Mouse (Mus musculus) heart, adult 2 months (tissue): ENCODE results near the gene Tank. TPM values are rescaled to one million over a fixed set of nuclear protein-coding genes. Genes with fewer than 3 reads are reported as not detected.

Experiments
- DNase-seq, 2 experiments: peaks; one replicate each; pipeline ENCODE4 v3.0.0; 2021
- H3K27ac ChIP-seq: fragments of 200-600 bp; 2 replicates; pipeline ENCODE4 v1.8.1; 2022
- H3K27me3 ChIP-seq: fragments of 200-500 bp; 2 replicates; pipeline ENCODE4 v1.6.1; 2012; ENCODE audit warnings: mild to moderate bottlenecking, low read length, inconsistent platforms, mixed read lengths; ENCODE audit not compliant: control insufficient read depth, insufficient read depth
- H3K36me3 ChIP-seq: fragments of 200-500 bp; 2 replicates; pipeline ENCODE4 v1.6.1; 2012; ENCODE audit warnings: low read length, inconsistent platforms; ENCODE audit not compliant: control insufficient read depth, insufficient read depth
- H3K4me1 ChIP-seq: fragments of 200-500 bp; 2 replicates; pipeline ENCODE4 v1.6.1; 2011; ENCODE audit warnings: low read length; ENCODE audit not compliant: control insufficient read depth, insufficient read depth
- H3K4me3 ChIP-seq: fragments of 200-600 bp; 2 replicates; pipeline ENCODE4 v1.8.1; 2022
- H3K79me2 ChIP-seq: fragments of 200-500 bp; replicated peaks from 2 replicates; pipeline ENCODE4 v1.6.1; 2012; ENCODE audit warnings: mild to moderate bottlenecking, inconsistent platforms, low read length, moderate library complexity, mixed read lengths; ENCODE audit not compliant: control insufficient read depth, insufficient read depth
- H3K9ac ChIP-seq: fragments of 200-500 bp; 2 replicates; pipeline ENCODE4 v1.6.1; 2012; ENCODE audit warnings: low read depth, mild to moderate bottlenecking, control low read depth, inconsistent platforms, low read length, mixed read lengths
- CTCF ChIP-seq: fragments of 200-600 bp; IDR thresholded peaks from 2 replicates; pipeline ENCODE4 v1.8.1; 2022; ENCODE audit warnings: antibody characterized with exemption, mild to moderate bottlenecking, moderate library complexity
- EP300 ChIP-seq: fragments of 200-500 bp; IDR thresholded peaks from 2 replicates; pipeline ENCODE4 v1.6.1; 2011; ENCODE audit warnings: low read depth, low read length, control low read depth; ENCODE audit not compliant: insufficient read depth
- POLR2A ChIP-seq: fragments of 200-500 bp; IDR thresholded peaks from 2 replicates; pipeline ENCODE4 v1.6.1; 2011; ENCODE audit warnings: mild to moderate bottlenecking, low read depth, low read length, control low read depth; ENCODE audit not compliant: insufficient read depth
- WGBS: fragments of 180-500 bp; shearing (Covaris S2); methylation state at CpG from one replicate; pipeline ENCODE4 v1.1.7; 2018; 5-methylcytosine and 5-hydroxymethylcytosine counted together
- intact Hi-C: fragments of 180-260 bp; cut with DNase I; formaldehyde crosslinking; loops from one replicate; pipeline ENCODE4 v1.15.1; 2025
- polyA plus RNA-seq: library from polyadenylated mRNA; depleted of rRNA; stranded (reverse); fragments of >200 nt; gene quantifications from 2 replicates; pipeline ENCODE4 v1.2.3, GENCODE M21; 2012
- total RNA-seq, 2 experiments: library from RNA; stranded (reverse); gene quantifications; 2 replicates each; pipeline ENCODE4 v1.2.3; 2021

Gene Tank
- total and polyA plus RNA-seq, 3 experiments: 6.2 to 19.9 (median 18.7) TPM

DNA sequence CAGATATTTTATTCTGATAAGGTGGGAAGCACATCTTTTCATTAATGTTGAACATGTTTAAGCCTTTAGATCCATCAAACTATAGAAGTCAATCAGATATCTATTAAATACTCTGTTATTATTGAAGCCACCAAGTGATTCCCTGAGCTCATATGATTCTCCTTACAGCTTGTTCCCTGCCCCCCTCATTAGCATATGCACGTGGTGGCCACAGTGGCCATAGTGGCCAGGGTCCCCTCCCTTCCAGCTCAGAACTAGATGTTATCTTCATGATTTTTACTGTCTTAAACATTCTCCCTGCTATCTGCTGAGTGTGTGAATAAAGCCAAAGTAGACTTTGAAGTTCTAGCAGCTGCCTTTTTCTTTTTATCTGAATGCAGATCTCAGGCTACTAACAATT lies 17.3 kb upstream of the Tank start:
- intact Hi-C loops: no loop called here
- no peak overlapping the region for H3K4me3 ChIP-seq
- H3K79me2 ChIP-seq: no peaks in the 10 kb centered on the region
- no peaks in the 10 kb centered on the region for H3K4me1 ChIP-seq
- 16% methylated on average over 1 of the region's 1 CpGs for WGBS
- DNase-seq: no peak
- H3K9ac ChIP-seq: no peak overlapping the region
- no peaks in the 10 kb centered on the region for H3K36me3 ChIP-seq
- no peaks in the 10 kb centered on the region for H3K27me3 ChIP-seq
- TF ChIP-seq POLR2A (no peak), CTCF (no peak), EP300 (no peak)
- H3K27ac ChIP-seq: no peak overlapping the region

DNA sequence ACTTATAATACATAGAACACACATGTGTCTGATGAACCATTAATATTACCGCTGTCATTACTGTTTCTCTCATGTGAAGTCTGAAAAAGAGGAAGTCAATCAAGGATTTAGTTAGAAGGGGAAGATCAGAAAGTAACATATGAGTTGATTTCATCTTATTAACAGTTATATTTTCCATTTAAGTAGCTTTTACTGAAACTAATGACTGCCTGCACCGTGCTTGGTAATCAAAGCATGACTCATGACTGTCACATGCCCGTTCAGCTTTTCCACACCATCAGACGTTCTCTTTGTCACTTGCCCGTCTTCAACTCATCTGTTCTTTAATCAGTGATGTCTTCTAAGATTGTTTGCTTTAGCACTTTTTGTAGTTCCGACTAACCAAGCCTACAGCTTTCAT lies 15.2 kb upstream of the Tank start:
- WGBS: 70% methylated on average over 6 of the region's 6 CpGs
- intact Hi-C loops: no loop called here

DNA sequence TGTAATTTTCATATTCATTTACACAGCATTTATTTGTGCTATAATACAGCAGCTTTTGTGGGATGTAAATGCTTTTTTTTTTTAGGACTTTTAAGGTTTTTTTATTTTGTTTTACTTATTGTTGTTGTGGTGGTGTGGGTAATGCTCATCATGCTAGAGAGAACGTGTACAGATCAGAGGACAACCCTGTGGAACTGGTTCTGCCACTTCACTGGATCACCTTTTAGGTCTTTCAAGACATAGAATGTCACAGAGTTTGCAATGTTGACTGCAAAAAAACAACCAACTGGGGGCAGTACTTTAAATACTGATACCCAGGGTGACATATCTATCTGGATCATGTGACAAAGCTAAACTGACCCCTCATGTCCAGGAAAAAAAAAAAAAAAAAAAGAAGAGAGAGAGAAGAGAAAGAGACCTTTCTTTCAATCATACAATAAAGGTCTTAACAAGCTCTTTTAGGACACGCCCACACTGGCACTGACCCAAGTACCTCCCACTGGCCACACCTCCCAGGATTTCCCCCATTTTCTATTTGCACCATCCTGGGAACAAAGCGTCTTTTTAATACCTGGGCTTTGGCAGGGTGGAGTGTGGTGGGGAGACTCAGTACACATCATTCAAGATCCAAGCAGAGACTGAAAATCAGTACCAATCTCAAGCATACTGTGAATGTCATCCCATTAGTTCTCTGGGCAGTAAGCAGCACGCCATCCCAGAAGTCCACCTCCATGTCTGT lies 11.2 kb upstream of the Tank start:
- 56% methylated on average over 4 of the region's 4 CpGs for WGBS
- no peaks in the 10 kb centered on the region for H3K4me1 ChIP-seq
- TF ChIP-seq EP300: no peak
- no peak for TF ChIP-seq CTCF
- H3K4me3 ChIP-seq: no peak overlapping the region
- no peaks in the 10 kb centered on the region for H3K36me3 ChIP-seq
- no peak overlapping the region for H3K9ac ChIP-seq
- H3K27me3 ChIP-seq: no peaks in the 10 kb centered on the region
- intact Hi-C loops: no loop called here
- DNase-seq: no peak
- no peaks in the 10 kb centered on the region for H3K79me2 ChIP-seq
- H3K27ac ChIP-seq: no peak overlapping the region

More for the DNA sequence above, 15.2 kb upstream of the Tank start:
- Histone ChIP-seq H3K9ac (no peak overlapping the region), H3K4me1 (no peaks in the 10 kb centered on the region), H3K79me2 (no peaks in the 10 kb centered on the region), H3K4me3 (no peak overlapping the region), H3K36me3 (no peaks in the 10 kb centered on the region), H3K27me3 (no peaks in the 10 kb centered on the region), H3K27ac (no peak overlapping the region)
- no peak for DNase-seq
- TF ChIP-seq CTCF (no peak), EP300 (no peak), POLR2A (no peak)

DNA sequence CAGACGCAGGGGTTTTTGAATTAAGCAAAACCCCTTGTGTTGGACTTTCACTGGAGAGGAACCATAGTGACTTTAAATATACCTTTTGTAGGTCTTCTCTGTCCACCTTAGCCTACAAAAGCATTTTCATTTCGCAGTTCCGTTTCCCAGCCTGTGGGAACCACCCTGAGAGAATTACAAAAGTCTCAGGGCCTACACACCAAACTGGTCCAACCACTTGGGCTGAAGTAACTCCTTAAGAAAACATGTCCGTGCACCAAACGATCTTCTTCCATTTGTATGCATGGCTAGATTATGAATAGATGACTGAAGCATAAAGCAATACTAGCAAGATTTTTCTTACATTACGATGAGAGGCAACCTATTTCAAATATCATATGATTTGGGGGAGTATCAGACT lies 9.2 kb upstream of the Tank start:
- Histone ChIP-seq H3K4me3 (no peak overlapping the region), H3K79me2 (no peaks in the 10 kb centered on the region), H3K9ac (no peak overlapping the region), H3K27ac (no peak overlapping the region), H3K36me3 (no peaks in the 10 kb centered on the region), H3K27me3 (no peaks in the 10 kb centered on the region), H3K4me1 (no peaks in the 10 kb centered on the region)
- DNase-seq: no peak
- TF ChIP-seq CTCF (no peak), EP300 (no peak), POLR2A (no peak)
- intact Hi-C loops: no loop called here
- WGBS: 86% methylated on average over 6 of the region's 6 CpGs

DNA sequence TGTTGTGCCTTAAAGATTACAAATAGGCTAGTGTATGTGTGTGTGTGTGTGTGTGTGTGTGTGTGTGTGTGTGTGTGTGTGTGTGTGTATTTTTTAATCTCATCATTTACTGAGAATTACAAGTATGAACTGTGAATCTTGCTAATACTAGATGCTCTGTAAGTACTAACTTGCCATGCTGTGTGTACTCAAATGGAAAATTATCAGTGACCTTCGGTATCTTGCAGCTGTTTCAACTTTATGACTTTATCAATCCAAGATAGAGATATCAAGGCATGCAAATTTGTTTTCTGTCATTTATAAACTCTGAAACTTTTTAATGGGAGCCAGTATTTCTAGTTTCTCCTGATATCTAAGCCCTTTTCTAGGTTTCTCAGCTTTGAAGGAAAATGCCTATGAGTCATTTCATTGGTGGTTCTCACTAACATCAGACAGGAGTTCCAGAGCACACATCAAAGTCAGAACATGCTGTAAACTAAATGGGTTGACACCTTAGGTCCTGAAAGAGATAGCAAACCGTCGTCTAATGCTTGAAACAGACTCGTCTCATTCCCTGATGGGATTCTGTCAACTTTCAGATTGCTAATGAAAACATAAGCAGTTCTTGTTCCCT lies 6.9 kb upstream of the Tank start:
- WGBS: 54% methylated on average over 4 of the region's 4 CpGs
- no peaks in the 10 kb centered on the region for H3K27me3 ChIP-seq
- TF ChIP-seq POLR2A (no peak), CTCF (no peak), EP300 (no peak)
- H3K4me1 ChIP-seq: no peaks in the 10 kb centered on the region
- no peak overlapping the region for H3K4me3 ChIP-seq
- DNase-seq: no peak
- no peak overlapping the region for H3K9ac ChIP-seq
- no peak overlapping the region for H3K27ac ChIP-seq
- intact Hi-C loops: no loop called here
- no peaks in the 10 kb centered on the region for H3K36me3 ChIP-seq
- H3K79me2 ChIP-seq: no peaks in the 10 kb centered on the region

DNA sequence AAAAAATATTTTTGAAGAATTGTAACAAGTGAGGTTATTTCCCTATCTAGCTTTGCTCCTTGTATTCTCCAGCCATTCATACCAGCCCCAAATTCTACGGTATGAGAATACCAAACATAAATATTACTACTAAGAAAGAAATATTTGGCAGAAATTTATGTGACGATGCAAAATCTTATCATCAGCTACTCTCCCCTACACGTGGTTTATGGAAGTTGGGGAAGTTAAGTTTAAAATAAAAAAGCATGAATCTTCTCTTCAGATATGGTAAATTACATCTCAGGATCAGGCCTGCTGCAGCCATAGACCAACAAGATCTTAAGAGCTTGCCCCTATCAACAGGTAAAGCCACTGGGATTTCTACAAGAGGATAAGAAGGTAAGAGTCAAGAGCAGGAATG lies 1.9 kb upstream of the Tank start:
- Histone ChIP-seq H3K4me3 (no peak overlapping the region), H3K9ac (no peak overlapping the region), H3K36me3 (no peaks in the 10 kb centered on the region), H3K27me3 (no peaks in the 10 kb centered on the region), H3K27ac (no peak overlapping the region), H3K79me2 (no peaks in the 10 kb centered on the region), H3K4me1 (no peaks in the 10 kb centered on the region)
- TF ChIP-seq CTCF (no peak), EP300 (no peak), POLR2A (no peak)
- intact Hi-C loops: no loop called here
- WGBS: 66% methylated on average over 3 of the region's 3 CpGs
- no peak for DNase-seq
